Mouse (Mus musculus) C2C12 (cell line): Measurements from ENCODE around the gene Trim3. TPM values are rescaled to one million over a fixed set of nuclear protein-coding genes. Genes with fewer than 3 reads are reported as not detected.

ENCODE experiments used
- H3K27me3 ChIP-seq: one replicate; pipeline ENCODE4 v1.6.1; 2011; ENCODE audit not compliant: control insufficient read depth, insufficient read depth, insufficient read length
- H3K36me3 ChIP-seq: one replicate; pipeline ENCODE4 v1.6.1; 2011; ENCODE audit not compliant: control insufficient read depth, insufficient read depth
- H3K4me3 ChIP-seq: one replicate; pipeline ENCODE4 v1.5.1; 2011; ENCODE audit warnings: mild to moderate bottlenecking, control low read depth; ENCODE audit not compliant: poor library complexity, insufficient read depth, severe bottlenecking
- H3K79me2 ChIP-seq: one replicate; pipeline ENCODE4 v1.6.1; 2011; ENCODE audit not compliant: control insufficient read depth, insufficient read depth
- H3K79me3 ChIP-seq: one replicate; pipeline ENCODE4 v1.6.1; 2011; ENCODE audit warnings: low read depth, control low read depth
- H3ac ChIP-seq: one replicate; pipeline ENCODE3; 2011; ENCODE audit warnings: low read depth; ENCODE audit not compliant: control insufficient read depth, insufficient read length
- CEBPB ChIP-seq: IDR thresholded peaks from one replicate; pipeline ENCODE4 v1.6.1; 2011; ENCODE audit warnings: low read depth, mild to moderate bottlenecking, control low read depth, moderate library complexity
- CTCF ChIP-seq: IDR thresholded peaks from one replicate; pipeline ENCODE4 v1.5.1; 2011; ENCODE audit not compliant: control insufficient read depth, insufficient read depth, insufficient read length
- FOSL1 ChIP-seq: IDR thresholded peaks from one replicate; pipeline ENCODE4 v1.8.0; 2011; ENCODE audit warnings: mild to moderate bottlenecking, low read length; ENCODE audit not compliant: poor library complexity, insufficient read depth, severe bottlenecking
- MAX ChIP-seq: IDR thresholded peaks from one replicate; pipeline ENCODE4 v1.6.1; 2011; ENCODE audit warnings: mild to moderate bottlenecking, control low read depth
- MYOD1 ChIP-seq: IDR thresholded peaks from one replicate; pipeline ENCODE4 v1.6.1; 2011; ENCODE audit warnings: low read depth; ENCODE audit not compliant: control insufficient read depth, insufficient read length
- MYOG ChIP-seq: IDR thresholded peaks from one replicate; pipeline ENCODE4 v1.6.1; 2011; ENCODE audit not compliant: control insufficient read depth, insufficient read length; ENCODE audit errors: extremely low read depth
- USF1 ChIP-seq: IDR thresholded peaks from one replicate; pipeline ENCODE4 v1.6.1; 2011; ENCODE audit warnings: low read depth, mild to moderate bottlenecking, control low read depth, moderate library complexity
- polyA plus RNA-seq: library from polyadenylated mRNA; unstranded; fragments of >200 nt; fragmentation: generic; extraction: Trizol; gene quantifications from one replicate; pipeline ENCODE4 v1.2.1, GENCODE M21; 2012; ENCODE audit warnings: missing spikeins

Trim3 gene
- polyA plus RNA-seq, 1 experiment: 44.4 TPM

- no peaks in the 10 kb centered on the region for H3K27me3 ChIP-seq
- peaks cover 13% of the 10 kb centered on the region for H3K36me3 ChIP-seq
- H3ac ChIP-seq: peak overlapping the region; percentile 91
- H3K79me2 ChIP-seq: peaks cover 57% of the 10 kb centered on the region
- H3K4me3 ChIP-seq: peak overlapping the region; percentile 66
- TF ChIP-seq CTCF (no peak), FOSL1 (no peak), MYOD1 (no peak), CEBPB (no peak), MYOG (no peak), MAX (no peak), USF1 (no peak)
- peaks cover 45% of the 10 kb centered on the region for H3K79me3 ChIP-seq
Observed at GRCm38 (mm10) chr7:105632551-105632972, 809 bp downstream of the Trim3 start.

- Histone ChIP-seq H3ac (no peak overlapping the region), H3K79me3 (peaks cover 58% of the 10 kb centered on the region), H3K27me3 (no peaks in the 10 kb centered on the region), H3K79me2 (peaks cover 79% of the 10 kb centered on the region), H3K36me3 (peaks cover 13% of the 10 kb centered on the region), H3K4me3 (no peak overlapping the region)
- TF ChIP-seq MYOD1 (peak; percentile 18), USF1 (no peak)
Observed at GRCm38 (mm10) chr7:105628633-105629032, 4.7 kb downstream of the Trim3 start.

GRCm38 (mm10) chr7:105625397-105625796 is 8.0 kb downstream of the Trim3 start:
- H3K27me3 ChIP-seq: no peaks in the 10 kb centered on the region
- no peak for TF ChIP-seq MYOG
- no peak for TF ChIP-seq CTCF
- no peak for TF ChIP-seq USF1
- no peak for TF ChIP-seq FOSL1
- no peak for TF ChIP-seq MAX
- no peak for TF ChIP-seq CEBPB
- TF ChIP-seq MYOD1: no peak
- no peak overlapping the region for H3K4me3 ChIP-seq
- H3K79me2 ChIP-seq: peaks cover 56% of the 10 kb centered on the region
- H3K79me3 ChIP-seq: peaks cover 33% of the 10 kb centered on the region
- peaks cover 29% of the 10 kb centered on the region for H3K36me3 ChIP-seq
- no peak overlapping the region for H3ac ChIP-seq

- Histone ChIP-seq H3K36me3 (peaks cover 65% of the 10 kb centered on the region), H3K79me3 (peaks cover 11% of the 10 kb centered on the region), H3K79me2 (peaks cover 33% of the 10 kb centered on the region), H3K27me3 (no peaks in the 10 kb centered on the region), H3ac (no peak overlapping the region), H3K4me3 (no peak overlapping the region)
- TF ChIP-seq MYOD1: no peak
- peak; percentile 15 for TF ChIP-seq FOSL1
Observed at GRCm38 (mm10) chr7:105621646-105622292, 11.6 kb downstream of the Trim3 start.

GRCm38 (mm10) chr7:105621053-105621452 is 12.3 kb downstream of the Trim3 start:
- H3K27me3 ChIP-seq: no peaks in the 10 kb centered on the region
- TF ChIP-seq CEBPB (no peak), FOSL1 (peak; percentile 59), MYOD1 (no peak), MAX (peak; percentile 48)
- H3K4me3 ChIP-seq: no peak overlapping the region
- peaks cover 72% of the 10 kb centered on the region for H3K36me3 ChIP-seq
- H3K79me2 ChIP-seq: peaks cover 28% of the 10 kb centered on the region
- H3ac ChIP-seq: no peak overlapping the region
- H3K79me3 ChIP-seq: peaks cover 7% of the 10 kb centered on the region

- peaks cover 5% of the 10 kb centered on the region for H3K79me3 ChIP-seq
- TF ChIP-seq FOSL1: no peak
- no peak for TF ChIP-seq CEBPB
- no peak for TF ChIP-seq CTCF
- no peak for TF ChIP-seq USF1
- H3K4me3 ChIP-seq: no peak overlapping the region
- peaks cover 80% of the 10 kb centered on the region for H3K36me3 ChIP-seq
- no peak overlapping the region for H3ac ChIP-seq
- H3K79me2 ChIP-seq: peaks cover 28% of the 10 kb centered on the region
- H3K27me3 ChIP-seq: no peaks in the 10 kb centered on the region
Observed at GRCm38 (mm10) chr7:105619701-105620100, 13.7 kb downstream of the Trim3 start.

GRCm38 (mm10) chr7:105617810-105618209 is 15.6 kb downstream of the Trim3 start:
- H3ac ChIP-seq: no peak overlapping the region
- peaks cover 20% of the 10 kb centered on the region for H3K79me2 ChIP-seq
- H3K79me3 ChIP-seq: peaks cover 5% of the 10 kb centered on the region
- H3K27me3 ChIP-seq: no peaks in the 10 kb centered on the region
- H3K4me3 ChIP-seq: no peak overlapping the region
- peaks cover 76% of the 10 kb centered on the region for H3K36me3 ChIP-seq
- TF ChIP-seq CEBPB (no peak), MYOD1 (no peak), CTCF (no peak), MYOG (no peak), USF1 (no peak), MAX (no peak), FOSL1 (no peak)
